Mouse (Mus musculus): Measurements from ENCODE around the gene Glt6d1.
A peak's percentile ranks its signal among the peaks of the same experiment; 100 is the strongest.

Gene Glt6d1

DNA sequence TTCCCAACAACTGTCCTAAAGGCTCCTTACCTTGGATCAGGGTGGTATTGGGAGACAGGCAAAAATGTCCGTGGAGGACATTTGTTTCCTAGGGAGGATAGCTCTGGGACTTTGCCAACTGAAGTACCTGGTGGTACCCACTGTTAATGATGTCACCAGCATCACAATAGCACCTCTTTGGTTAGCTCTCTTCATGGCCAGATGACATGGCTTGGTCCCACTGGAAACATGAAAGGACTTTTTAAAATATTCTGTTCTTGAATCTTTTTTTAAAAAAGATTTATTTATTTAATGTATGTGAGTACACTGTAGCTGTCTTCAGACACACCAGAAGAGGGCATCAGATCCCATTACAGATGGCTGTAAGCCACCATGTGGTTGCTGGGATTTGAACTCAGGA lies at the start of gene Glt6d1:
Glt6d1 (minus strand) TSS at position 101 of the 400 bp plus-strand sequence.
- DNase-seq (ENCODE audit: low spot score in 2 of 2): peak in 1 of 2 experiments; percentile 1

DNA sequence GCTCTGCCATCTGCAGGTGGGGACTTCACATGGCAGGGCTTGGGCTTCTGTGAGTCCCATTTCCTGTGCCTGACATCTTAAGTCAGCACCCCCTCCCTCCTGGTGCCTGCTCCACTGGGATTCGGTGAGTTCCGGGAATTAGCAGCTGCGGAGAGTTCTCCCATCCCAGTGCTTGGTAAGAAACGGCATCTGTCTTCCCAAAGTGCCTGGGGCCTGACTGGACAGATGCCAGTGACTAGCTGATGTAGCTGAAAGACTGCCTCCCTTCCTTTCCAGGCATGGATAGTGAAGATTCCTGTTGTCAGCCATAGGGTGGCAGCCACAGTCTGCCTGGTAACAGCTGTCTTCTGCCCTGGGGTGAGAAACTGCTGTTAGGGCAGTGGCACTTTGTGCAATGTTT lies 49.8 kb upstream of the Glt6d1 start:
- DNase-seq (ENCODE audit: low spot score in 2 of 2): no peak

DNA sequence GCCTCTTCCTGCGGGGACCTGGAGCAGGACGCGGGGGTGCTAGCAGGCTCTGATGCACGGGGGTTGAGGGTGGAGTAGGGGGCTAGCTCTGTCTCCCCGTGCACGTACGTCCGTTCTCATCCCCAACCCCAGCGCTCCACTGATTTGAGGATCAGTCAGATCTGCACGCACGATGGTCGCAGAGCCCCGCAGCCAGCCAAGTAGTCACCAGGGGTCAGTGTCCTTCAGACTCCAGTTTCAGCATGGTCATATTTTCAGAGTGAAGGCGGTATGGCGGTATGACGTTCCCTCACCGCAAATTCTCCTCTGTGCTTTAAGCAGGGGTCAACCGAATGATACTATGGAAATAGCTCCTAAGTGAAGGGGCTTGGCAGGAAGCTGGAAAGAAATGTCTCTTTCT lies 48.6 kb upstream of the Glt6d1 start:
- no peak for DNase-seq (ENCODE audit: low spot score in 2 of 2)

DNA sequence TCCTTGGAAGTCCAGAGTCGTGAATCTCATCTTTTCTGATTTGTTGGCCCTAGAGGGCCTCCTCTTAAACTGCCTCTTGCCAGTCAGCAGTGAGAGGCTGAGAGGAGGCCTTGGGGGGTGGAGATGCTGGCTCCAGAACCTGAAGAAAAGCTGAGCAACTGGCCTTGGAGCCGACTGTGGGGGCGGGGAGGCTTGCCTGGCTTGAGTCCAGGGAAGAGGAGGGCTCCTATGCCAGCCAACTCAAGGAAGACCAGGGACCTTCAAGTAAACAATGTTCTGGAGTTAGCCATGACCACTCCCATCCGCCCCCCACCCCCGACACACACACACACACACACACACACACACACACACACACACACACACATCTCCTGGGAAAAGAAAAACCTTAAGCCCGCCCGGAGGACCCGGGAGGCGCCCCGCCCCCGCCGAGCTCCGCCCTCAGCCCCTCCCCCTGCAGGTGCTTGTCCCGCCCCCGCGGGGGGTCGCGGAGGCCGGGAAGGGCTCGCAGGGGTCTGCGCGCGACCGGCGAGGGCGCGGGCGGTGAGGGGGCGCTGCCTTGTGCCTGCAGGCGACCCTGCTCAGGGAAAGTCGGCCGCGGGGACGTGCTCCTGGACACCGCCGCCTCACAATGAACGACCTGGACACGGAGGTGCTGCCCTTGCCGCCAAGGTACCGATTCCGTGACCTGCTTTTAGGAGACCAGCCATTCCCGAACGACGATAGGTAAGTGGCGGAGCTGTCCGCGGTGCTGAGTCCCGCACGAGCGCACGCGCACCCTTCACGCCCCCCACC lies 47.9 kb upstream of the Glt6d1 start, which contains the start of gene Kcnt1:
Kcnt1 (plus strand) TSS at position 398 of the 795 bp plus-strand sequence.
- no peak for DNase-seq (ENCODE audit: low spot score in 2 of 2)

DNA sequence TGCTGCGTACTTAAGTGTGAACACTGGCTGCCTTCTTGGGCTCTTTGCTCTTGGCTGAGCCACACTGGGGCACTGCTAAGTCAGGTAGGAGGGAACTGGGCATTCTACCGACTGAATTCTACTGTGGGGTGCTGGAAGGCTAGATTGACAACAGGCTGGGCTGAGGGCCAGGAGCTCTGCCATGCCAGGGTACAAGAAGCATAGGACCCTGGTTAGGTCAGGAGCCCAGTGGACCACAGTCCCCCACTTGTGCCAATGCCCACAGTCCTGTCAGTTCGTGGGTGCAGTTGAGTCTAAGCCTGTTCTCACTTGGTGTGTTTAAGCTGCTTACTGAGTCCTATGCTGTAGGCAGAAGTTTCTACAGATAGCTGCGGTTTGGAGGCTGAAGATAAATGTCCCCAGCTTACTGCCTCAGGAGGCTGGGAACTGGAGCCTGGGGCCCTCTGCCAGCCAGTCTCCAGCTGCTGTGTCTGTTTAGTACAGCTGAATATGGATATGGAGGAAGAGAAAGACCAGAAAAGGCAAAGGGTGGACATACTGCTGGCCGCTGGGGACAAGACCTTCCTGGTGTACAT lies 47.1 kb upstream of the Glt6d1 start:
- DNase-seq (ENCODE audit: low spot score in 2 of 2): no peak

DNA sequence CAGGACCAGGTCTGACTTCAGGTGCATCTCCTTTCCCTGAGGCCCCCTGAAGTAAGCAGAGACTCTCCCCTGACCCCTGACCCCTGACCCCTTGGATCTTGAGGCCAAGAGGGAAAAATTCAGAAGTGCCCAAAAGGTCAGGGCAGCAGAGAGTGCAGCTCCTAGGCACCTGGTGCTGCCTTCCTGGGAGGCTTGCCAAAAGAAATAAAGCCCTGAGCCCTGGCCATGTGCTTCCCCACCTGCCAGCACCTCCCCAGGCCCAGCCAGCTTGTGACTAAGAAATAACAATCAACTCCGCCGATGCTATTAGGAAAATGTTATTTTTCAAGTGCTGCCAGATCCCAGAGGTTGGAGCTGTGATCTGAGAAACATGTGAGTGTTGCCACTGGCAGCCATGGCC lies 46.4 kb upstream of the Glt6d1 start:
- DNase-seq (ENCODE audit: low spot score in 2 of 2): no peak

DNA sequence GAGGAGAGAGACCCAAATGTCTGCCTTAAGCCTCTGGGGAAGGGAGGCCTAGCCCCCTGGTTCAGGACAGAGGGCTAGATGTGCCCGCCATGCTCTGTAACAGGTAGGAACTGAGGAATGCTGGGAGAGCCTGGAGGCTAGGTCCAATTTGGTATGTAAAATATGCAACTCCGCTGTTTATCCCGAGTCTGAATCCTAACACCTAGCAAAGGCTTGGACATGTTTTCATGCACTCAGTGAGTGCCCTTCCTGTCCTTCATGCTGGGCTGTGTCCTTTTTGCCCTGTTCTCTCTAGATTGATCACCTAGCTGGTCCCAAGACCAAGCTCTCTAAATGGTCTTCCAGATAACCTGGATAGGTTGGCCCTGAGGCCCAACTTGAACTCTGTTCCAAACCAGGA lies 44.2 kb upstream of the Glt6d1 start:
- DNase-seq (ENCODE audit: low spot score in 2 of 2): no peak

DNA sequence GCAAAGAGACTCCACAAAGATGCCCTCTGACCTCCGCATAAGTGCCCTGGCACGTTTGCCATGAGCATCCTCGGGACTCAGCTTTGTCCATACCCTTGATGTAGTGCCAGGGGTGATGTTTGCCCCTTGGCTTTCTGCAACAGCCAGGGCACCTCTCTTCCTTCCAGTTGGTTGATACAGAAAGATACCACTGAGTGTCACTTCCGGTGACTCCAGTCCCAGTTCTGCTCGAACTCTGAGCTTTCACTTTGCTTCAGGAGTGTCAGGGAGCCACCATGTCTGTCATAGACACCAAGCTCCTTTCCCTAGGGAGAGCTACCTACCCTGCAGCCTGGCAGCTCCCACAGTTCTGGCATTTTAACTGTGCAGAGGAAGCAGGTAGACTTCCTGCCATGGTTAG lies 38.4 kb upstream of the Glt6d1 start:
- DNase-seq (ENCODE audit: low spot score in 2 of 2): no peak

DNA sequence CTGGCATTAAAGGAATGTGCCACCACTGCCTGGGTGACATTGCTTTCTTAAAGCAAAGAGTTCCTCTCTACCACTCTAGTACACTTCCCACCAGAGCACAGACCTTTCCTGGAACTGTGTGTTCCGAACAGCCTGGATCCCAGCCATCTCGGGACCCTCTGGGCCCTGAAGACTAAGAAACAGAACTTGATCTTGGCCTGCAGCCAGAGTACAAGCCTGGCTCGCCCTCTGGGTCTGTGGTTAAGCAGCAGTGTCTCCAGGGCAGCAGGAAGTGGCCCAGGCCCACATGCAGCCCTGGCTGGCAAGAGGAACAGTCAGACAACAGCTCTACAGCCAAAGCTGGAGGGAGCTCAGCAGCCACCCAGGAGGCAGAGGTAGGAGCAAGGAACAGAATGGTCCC lies 37.0 kb upstream of the Glt6d1 start:
- peak in 1 of 2 experiments; percentile 30 for DNase-seq (ENCODE audit: low spot score in 2 of 2)

DNA sequence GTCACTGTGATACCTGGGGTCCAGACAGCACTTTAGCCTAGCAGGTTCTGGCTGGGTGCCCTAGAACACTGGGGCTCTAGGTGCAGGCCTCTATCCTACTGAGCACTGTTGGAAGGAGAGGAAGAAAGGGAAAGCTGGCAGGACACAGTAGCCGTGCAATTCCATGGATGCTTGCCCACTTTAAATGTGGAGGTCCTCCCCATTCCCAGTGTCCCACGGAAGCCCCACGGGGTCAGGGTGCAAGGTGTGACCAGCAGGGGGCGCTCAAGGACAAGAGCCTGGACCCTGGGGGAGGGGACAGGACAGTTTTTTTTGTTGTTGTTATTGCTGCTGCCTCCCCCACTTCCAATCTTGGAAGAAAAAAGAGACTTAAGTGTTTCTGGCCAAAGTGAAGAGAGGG lies 34.7 kb upstream of the Glt6d1 start:
- peak; percentile 61 to 80 for DNase-seq (ENCODE audit: low spot score in 2 of 2)

DNA sequence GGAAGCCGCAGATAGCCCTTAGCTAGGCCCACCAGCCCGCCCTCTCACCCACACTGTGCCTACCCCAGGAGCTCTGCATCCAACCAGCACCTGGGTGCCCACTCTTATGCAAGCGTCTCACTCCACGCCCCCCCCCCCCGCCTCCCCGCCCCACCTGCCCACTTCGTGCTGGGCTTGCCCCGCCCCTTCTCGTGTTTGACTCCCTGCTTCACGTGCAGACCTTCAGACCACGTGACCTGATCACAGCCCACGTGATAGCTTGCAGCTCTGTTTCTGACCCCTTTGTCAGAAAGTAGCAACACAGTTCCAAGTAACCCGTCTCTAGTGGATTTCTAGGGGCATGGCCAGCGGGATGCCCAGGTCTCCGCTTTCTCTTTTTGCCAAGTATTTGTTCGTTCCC lies 31.6 kb upstream of the Glt6d1 start, which contains the start of gene Sohlh1:
Sohlh1 (minus strand) TSS at position 23 of the 400 bp plus-strand sequence.
- no peak for DNase-seq (ENCODE audit: low spot score in 2 of 2)

DNA sequence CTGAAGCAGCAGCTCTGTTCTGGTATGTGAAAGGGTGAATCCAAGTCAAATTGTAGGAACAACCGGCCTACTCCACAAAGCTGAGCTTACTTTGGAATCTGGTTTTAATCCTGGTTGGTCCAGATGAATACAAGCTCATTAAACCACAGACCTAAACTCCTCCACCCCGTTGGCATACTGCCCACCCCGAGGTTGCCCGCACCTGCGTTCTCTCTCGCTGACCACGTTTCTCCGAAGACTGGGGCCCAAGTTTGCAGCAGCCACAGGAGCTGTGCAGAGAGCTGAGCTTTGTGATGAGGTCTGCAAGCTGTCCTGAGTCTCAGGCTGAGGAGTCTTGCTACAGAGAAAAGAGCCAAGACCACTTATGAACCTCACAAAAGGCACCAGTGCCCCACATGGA lies 30.9 kb upstream of the Glt6d1 start:
- no peak for DNase-seq (ENCODE audit: low spot score in 2 of 2)

DNA sequence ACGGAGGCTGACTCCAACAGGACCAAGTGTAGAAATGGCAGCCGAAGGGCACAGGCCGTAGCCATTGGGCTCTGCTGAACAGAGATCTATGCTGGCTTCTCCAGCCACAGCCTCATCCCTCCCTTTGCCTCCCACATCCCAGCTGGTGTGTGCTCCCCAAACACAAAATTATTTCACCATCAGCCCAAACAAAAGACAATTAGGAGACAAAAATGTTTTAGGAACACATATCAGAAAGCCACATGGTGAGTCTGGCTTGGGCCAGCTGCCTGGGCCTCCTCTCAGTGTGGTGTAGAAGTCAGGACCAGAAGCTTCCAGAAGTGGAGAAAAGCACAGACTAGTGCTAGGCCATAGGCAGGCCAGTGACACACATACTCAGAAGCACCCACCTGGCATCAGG lies 28.4 kb upstream of the Glt6d1 start:
- DNase-seq (ENCODE audit: low spot score in 2 of 2): no peak

DNA sequence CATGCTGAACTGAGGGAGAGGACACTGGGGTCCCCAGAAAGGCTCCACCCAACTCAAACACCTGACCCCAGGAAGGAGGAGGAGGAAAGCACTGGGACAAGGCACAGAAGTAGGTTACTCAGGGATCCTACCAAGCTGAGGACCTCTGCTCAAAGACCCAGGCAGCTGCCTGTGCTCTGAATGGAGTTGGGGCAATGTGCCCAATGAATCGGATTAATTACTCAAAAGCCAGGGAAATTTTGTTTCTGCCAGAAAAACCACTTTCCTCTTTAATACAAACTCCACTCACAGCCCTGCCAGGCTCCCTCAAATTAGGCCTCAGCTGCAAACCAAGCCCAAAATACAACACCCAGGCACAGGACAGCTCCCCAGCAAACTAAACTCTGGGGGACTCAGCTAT lies 27.1 kb upstream of the Glt6d1 start:
- DNase-seq (ENCODE audit: low spot score in 2 of 2): no peak

DNA sequence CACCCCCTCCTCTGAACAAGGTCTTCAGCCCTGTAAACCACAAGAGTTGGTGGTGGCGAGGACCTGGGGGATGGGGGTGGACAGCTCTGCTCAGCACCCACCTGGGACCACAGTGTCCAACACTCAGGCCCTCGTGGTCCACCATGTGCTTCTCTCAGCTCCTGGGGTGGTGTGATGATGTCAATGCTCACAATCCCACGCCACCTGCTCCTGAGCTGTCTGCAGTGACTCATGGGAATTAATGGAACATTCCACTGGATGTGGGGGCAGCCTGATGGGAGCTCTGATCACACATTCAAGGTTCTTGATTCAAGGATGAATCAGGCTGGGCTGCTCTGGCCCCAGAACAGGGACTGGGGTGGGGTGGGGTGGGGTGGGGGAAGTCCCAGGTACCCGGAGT lies 26.5 kb upstream of the Glt6d1 start:
- DNase-seq (ENCODE audit: low spot score in 2 of 2): no peak

DNA sequence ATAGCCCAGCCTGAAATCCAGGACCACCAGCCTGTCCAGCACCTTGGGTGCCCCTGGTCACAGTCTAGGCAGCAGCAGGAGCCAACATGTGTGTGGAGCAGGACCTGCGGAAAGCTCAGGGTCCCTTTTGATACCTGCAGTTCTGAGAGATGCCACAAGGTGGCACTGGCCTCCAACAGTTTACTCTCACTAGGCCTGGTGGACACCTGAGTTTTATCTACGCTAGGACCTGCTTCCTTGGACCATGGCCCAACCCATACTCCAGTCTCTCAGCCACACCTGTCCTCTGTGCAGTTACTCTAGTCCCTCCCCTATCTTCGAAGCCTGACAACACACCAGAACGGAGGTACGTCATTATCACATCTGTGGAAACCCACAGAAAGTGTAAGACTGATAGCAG lies 20.6 kb upstream of the Glt6d1 start:
- DNase-seq (ENCODE audit: low spot score in 2 of 2): peak; percentile 67 to 75

DNA sequence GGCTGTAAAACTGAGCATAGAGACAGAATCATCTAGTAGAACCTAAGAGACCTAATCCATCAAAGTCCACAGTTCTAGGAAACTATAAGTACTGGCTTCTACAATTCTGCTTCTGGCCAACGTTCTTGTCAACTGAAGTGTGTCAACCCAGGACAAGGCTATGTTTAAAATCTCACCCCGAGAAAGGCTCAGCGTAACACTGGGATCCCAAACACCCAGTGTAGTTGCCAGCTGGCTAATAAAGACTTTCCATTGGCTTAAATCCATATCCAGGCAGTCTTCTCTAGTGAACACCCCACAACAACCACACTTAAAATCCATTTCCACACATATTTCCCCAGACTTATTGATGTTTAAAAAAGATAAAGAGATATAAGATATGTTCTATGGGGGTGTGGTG lies 15.1 kb upstream of the Glt6d1 start:
- DNase-seq (ENCODE audit: low spot score in 2 of 2): no peak

DNA sequence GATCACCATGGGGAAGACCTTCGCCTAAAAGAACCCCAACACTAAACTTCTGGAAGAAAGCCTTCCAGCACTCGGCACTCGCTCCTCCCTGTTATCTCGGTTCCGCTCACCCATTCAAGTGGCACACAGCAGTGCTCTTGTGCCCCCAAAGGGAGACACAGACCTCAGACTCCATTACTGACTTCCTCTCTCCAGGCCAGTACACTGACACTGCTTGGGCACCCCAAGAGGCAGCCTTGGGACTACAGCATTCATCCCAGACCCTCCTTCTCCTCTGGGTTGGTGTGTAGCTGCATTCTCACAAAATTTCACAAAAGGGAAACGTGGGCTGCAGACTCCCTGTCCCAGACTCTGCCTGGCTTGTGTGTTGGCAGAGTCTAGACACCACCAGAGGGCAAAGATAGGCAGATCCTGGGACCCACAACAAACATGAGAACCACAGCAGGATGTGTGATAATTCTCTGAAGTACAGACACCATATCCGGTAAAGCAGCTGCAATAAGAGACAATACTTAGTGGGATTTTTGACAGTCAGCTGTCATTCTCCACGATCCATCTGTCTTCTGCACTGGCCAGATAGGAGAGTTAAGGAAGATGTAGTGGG lies 12.8 kb upstream of the Glt6d1 start:
- no peak for DNase-seq (ENCODE audit: low spot score in 2 of 2)

DNA sequence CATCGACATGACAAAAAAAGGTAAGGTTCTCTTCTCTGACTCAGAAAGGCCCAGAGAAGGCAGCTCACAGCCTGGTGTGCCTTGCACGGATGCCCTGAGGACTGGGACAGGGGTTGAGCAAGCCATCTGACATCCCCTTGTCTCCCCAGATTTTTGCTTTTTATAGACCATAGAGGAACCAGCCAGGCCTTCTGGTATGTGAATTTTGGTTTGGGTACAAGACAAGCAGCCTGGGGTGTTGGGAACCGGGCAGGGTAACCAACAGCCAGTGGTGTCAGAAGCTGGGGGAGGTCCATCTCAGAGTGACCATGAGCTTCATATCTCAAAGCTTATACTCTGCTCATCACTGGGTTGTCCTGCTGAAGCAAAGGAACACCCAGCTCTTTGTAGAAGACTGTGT lies 9.1 kb upstream of the Glt6d1 start:
- no peak for DNase-seq (ENCODE audit: low spot score in 2 of 2)

DNA sequence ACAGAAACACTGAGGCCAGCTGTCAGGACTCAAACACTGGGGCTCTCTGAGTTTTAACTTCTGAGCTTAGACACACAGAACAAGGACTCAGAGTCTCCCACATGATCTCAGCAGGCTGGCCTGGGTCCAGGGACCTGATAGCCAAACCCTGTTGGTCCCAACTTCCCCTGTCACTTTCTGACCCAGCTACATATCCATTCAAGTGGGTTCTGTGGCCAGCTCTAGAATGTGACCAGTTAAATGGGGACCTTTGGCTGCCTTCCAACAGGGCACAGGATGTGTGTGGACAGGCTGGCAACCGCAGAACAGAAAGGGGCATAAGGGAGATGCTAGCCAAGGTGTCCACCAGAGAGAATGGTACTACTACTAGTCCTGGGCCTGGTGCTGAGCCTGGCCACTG lies 7.2 kb upstream of the Glt6d1 start, which contains the start of gene Lcn9:
Lcn9 (plus strand) TSS at position 348 of the 400 bp plus-strand sequence.
- DNase-seq (ENCODE audit: low spot score in 2 of 2): peak in 1 of 2 experiments; percentile 6

DNA sequence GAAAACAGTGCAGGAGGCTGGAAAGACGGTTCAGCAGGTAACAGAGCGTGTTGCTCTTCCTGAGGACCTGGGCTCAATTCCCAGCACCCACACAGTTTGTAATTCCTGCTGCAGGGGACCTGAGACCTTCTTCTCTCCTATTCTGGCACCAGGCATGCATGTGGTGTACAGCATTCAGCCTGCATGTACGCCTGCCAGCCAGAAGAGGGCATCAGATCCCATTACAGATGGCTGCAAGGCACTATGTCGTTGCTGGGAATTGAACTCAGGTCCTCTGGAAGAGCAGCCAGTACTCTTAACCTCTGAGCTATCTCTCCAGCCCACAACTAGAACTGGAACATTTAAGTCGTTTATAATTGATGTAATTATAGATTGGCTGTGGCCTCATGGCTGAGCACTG lies 2.3 kb downstream of the Glt6d1 start:
- peak in 1 of 2 experiments; percentile 5 for DNase-seq (ENCODE audit: low spot score in 2 of 2)

DNA sequence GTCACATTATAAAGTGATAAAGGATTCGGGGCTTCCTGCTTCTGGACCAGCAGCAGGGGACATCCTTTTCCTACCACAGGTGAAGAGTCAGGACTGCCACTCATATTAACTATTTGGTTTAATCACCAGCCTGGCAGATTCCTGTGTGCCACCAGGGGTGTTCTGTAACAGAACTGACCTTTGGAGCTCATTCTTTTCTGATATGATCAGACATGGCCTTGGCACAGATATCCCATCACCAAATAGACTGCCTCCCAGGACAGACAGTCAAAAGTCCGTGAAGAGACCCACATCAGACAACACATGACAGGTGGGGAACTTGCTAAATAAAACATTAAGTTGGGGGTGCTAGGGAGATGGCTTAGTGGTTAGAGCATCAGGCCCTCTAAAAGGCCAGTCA lies 3.9 kb downstream of the Glt6d1 start:
- peak in 1 of 2 experiments; percentile 3 for DNase-seq (ENCODE audit: low spot score in 2 of 2)

DNA sequence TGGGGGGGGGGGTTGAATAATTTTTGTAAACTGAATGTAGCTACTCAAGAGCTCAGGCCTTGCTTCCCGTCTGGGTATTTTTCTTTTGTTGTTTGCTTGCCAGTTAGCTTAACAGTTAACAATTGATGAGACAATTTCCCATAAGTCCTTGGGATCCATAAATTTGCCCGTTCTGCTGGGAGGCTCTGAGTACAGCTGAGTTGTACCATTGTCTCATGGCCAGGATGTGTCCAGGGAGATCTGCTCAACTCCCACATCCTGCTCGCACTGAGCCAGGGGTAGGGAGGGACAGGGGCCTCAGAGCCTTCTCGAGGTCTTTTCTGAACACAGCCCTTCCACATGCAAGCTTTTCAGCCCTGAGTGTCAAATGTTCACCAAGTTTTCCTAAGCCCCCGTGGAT lies 17.6 kb downstream of the Glt6d1 start:
- DNase-seq (ENCODE audit: low spot score in 2 of 2): no peak

Measured in spleen, postnatal 10 days (tissue).